Mouse (Mus musculus) myocyte (in vitro differentiated cells): ENCODE results near the gene Tmem202.

ENCODE experiments used
- E2F4 ChIP-seq: IDR thresholded peaks from one replicate; pipeline ENCODE4 v1.6.1; 2011; ENCODE audit warnings: mild to moderate bottlenecking, control low read depth, moderate library complexity; ENCODE audit not compliant: insufficient read depth
- POLR2A ChIP-seq: IDR thresholded peaks from one replicate; pipeline ENCODE4 v1.6.1; 2011; ENCODE audit warnings: low read depth, mild to moderate bottlenecking, control low read depth, moderate library complexity; ENCODE audit not compliant: insufficient read length

GRCm38 (mm10) chr9:59526727-59527126 lies 12.9 kb downstream of the Tmem202 start:
- TF ChIP-seq E2F4 (no peak), POLR2A (no peak)
